Mouse (Mus musculus): ENCODE data around the gene Tgif2.

DNA sequence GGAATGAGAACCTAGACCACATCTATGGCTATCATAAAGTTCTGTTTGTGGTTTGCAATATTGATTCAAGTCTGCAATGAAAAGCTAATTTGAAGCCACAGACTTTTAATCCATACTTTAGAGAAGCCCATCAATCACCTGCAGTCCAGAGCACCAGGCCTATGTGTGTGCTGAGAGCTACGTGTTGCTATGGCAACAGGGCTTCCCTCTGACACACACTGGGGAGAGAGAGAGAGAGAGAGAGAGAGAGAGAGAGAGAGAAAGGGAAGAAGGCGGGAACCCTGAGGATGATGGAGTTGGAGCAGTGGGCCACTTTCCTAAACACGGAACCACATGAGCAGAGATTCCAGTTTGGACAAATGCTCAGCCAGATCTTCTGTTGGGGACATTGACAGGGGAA is 52.4 kb downstream of the Tgif2 start:
- TF ChIP-seq CTCF (IDR thresholded peaks at IDR 0.05 in 2 of 3, conservative IDR thresholded peaks at IDR 0.05 in 1 of 3; ENCODE audit: control insufficient read depth in 1 of 3, insufficient read depth in 1 of 3, low read depth in 2 of 3, low read length in 3 of 3, poor library complexity in 1 of 3, severe bottlenecking in 1 of 3): no peak
- no peak for TF ChIP-seq MXI1 (IDR thresholded peaks at IDR 0.05; ENCODE audit: low read depth, low read length)
- TF ChIP-seq NELFE (IDR thresholded peaks at IDR 0.05; ENCODE audit: low read depth, low read length): no peak
- TF ChIP-seq POLR2A (IDR thresholded peaks at IDR 0.05; ENCODE audit: control insufficient read depth in 1 of 2, insufficient read depth in 1 of 2, low read depth in 1 of 2, low read length in 2 of 2, poor library complexity in 1 of 2): no peak
- TF ChIP-seq NRF1 (IDR thresholded peaks at IDR 0.05; ENCODE audit: insufficient read depth, low read depth, low read length, poor library complexity, severe bottlenecking): no peak
- TF ChIP-seq JUND (IDR thresholded peaks at IDR 0.05; ENCODE audit: low read depth, low read length): peak; percentile 73; the same call in 1 of the 2 replicates
- no peak for TF ChIP-seq ZMIZ1 (IDR thresholded peaks at IDR 0.05; ENCODE audit: low read depth, low read length)
- TF ChIP-seq CHD2 (IDR thresholded peaks at IDR 0.05; ENCODE audit: low read length): no peak
- no peak for TF ChIP-seq POLR2AphosphoS2 (IDR thresholded peaks at IDR 0.05; ENCODE audit: low read length)
- no peak for TF ChIP-seq MEF2A (IDR thresholded peaks at IDR 0.05; ENCODE audit: extremely low read depth, insufficient replicate concordance, low read depth, low read length, poor library complexity, severe bottlenecking)
